Mouse (Mus musculus) forebrain, embryonic 10.5 days (tissue): ENCODE measurements at regions not wholly inside any gene's neighbourhood (a gene's known extent, or its start where the extent isn't known, plus 50 kb on each side); places are given as distances from the start of the nearest gene placed in this dataset.

ENCODE experiments used
- DNase-seq: peaks from one replicate; pipeline ENCODE4 v3.0.0-alpha.2; 2017; ENCODE audit warnings: low spot score; ENCODE audit errors: extremely low spot score
- H3K27ac ChIP-seq: fragments of 300-500 bp; sonication (generic); 2 replicates; pipeline ENCODE4 v1.5.1; 2016; ENCODE audit warnings: mild to moderate bottlenecking
- H3K27me3 ChIP-seq: fragments of 300-500 bp; sonication (generic); 2 replicates; pipeline ENCODE4 v1.6.1; 2016; ENCODE audit warnings: mild to moderate bottlenecking; ENCODE audit not compliant: poor library complexity, severe bottlenecking
- H3K36me3 ChIP-seq: fragments of 300-500 bp; sonication (generic); replicated peaks from 2 replicates; pipeline ENCODE4 v1.6.1; 2016; ENCODE audit warnings: mild to moderate bottlenecking, moderate library complexity
- H3K4me1 ChIP-seq: fragments of 300-500 bp; sonication (generic); 2 replicates; pipeline ENCODE4 v1.6.1; 2016
- H3K4me3 ChIP-seq: fragments of 300-500 bp; sonication (generic); 2 replicates; pipeline ENCODE4 v1.5.1; 2016; ENCODE audit warnings: mild to moderate bottlenecking, moderate library complexity
- H3K9me3 ChIP-seq: fragments of 300-500 bp; sonication (generic); 2 replicates; pipeline ENCODE4 v1.6.1; 2016; ENCODE audit warnings: mild to moderate bottlenecking, moderate library complexity
- WGBS: fragments of 180-500 bp; shearing (Covaris S2); methylation state at CpG from one replicate; pipeline ENCODE4 v1.1.7; 2016; 5-methylcytosine and 5-hydroxymethylcytosine counted together

GRCm38 (mm10) chr8:8562268-8562667 lies 98.8 kb downstream of the Efnb2 start:
- 84% methylated on average over 7 of the region's 7 CpGs for WGBS
- H3K4me1 ChIP-seq: peaks cover 5% of the 10 kb centered on the region; the same call in 1 of the 2 replicates
- H3K27me3 ChIP-seq: peaks cover 28% of the 10 kb centered on the region

GRCm38 (mm10) chr8:8558050-8558449 lies 103.0 kb downstream of the Efnb2 start:
- WGBS: 88% methylated on average over 7 of the region's 7 CpGs
- no peak for DNase-seq
- H3K27me3 ChIP-seq: peaks cover 12% of the 10 kb centered on the region; the same call in 1 of the 2 replicates
- H3K4me3 ChIP-seq: no peak overlapping the region
- no peak overlapping the region for H3K27ac ChIP-seq
- peaks cover under 1% of the 10 kb centered on the region; the same call in 1 of the 2 replicates for H3K4me1 ChIP-seq
- no peaks in the 10 kb centered on the region for H3K36me3 ChIP-seq
- no peaks in the 10 kb centered on the region for H3K9me3 ChIP-seq

More at GRCm38 (mm10) chr8:8562268-8562667, 98.8 kb downstream of the Efnb2 start:
- no peaks in the 10 kb centered on the region for H3K36me3 ChIP-seq
- H3K9me3 ChIP-seq: no peaks in the 10 kb centered on the region
- DNase-seq: no peak
- no peak overlapping the region for H3K4me3 ChIP-seq
- no peak overlapping the region for H3K27ac ChIP-seq

GRCm38 (mm10) chr8:8556152-8556551 lies 104.9 kb downstream of the Efnb2 start:
- 92% methylated on average over 10 of the region's 10 CpGs for WGBS
- 0 out of 2 replicates have a peak, but pooled peaks cover 3% of the 10 kb centered on the region for H3K27me3 ChIP-seq
- no peaks in the 10 kb centered on the region for H3K36me3 ChIP-seq
- H3K4me1 ChIP-seq: no peaks in the 10 kb centered on the region
- no peak overlapping the region for H3K27ac ChIP-seq
- DNase-seq: no peak
- no peak overlapping the region for H3K4me3 ChIP-seq
- no peaks in the 10 kb centered on the region for H3K9me3 ChIP-seq

GRCm38 (mm10) chr8:8554691-8555090 lies 106.4 kb downstream of the Efnb2 start:
- DNase-seq: no peak
- WGBS: 89% methylated on average over 5 of the region's 5 CpGs
- no peak overlapping the region for H3K27ac ChIP-seq
- H3K9me3 ChIP-seq: 0 out of 2 replicates have a peak, but pooled peaks cover 4% of the 10 kb centered on the region
- H3K27me3 ChIP-seq: 0 out of 2 replicates have a peak, but pooled peaks cover 3% of the 10 kb centered on the region
- no peaks in the 10 kb centered on the region for H3K4me1 ChIP-seq
- H3K4me3 ChIP-seq: no peak overlapping the region
- H3K36me3 ChIP-seq: no peaks in the 10 kb centered on the region

GRCm38 (mm10) chr8:8552779-8553178 lies 108.3 kb downstream of the Efnb2 start:
- Histone ChIP-seq H3K4me1 (no peaks in the 10 kb centered on the region), H3K27me3 (no peaks in the 10 kb centered on the region), H3K36me3 (no peaks in the 10 kb centered on the region), H3K4me3 (no peak overlapping the region), H3K9me3 (0 out of 2 replicates have a peak, but pooled peaks cover 4% of the 10 kb centered on the region), H3K27ac (no peak overlapping the region)
- WGBS: 81% methylated on average over 1 of the region's 1 CpGs
- no peak for DNase-seq

- Histone ChIP-seq H3K27ac (no peak overlapping the region), H3K36me3 (no peaks in the 10 kb centered on the region), H3K9me3 (no peaks in the 10 kb centered on the region), H3K4me3 (no peak overlapping the region), H3K4me1 (peaks cover 8% of the 10 kb centered on the region; the same call in 1 of the 2 replicates), H3K27me3 (no peaks in the 10 kb centered on the region; the same call in 1 of the 2 replicates)
- 81% methylated on average over 5 of the region's 5 CpGs for WGBS
- no peak for DNase-seq
These were observed 124.4 kb downstream of the Efnb2 start for GRCm38 (mm10) chr8:8536626-8537025.

- peaks cover 7% of the 10 kb centered on the region for H3K4me1 ChIP-seq
- H3K27ac ChIP-seq: no peak overlapping the region
- DNase-seq: no peak
- no peaks in the 10 kb centered on the region for H3K36me3 ChIP-seq
- no peaks in the 10 kb centered on the region for H3K9me3 ChIP-seq
- no peaks in the 10 kb centered on the region; the same call in 1 of the 2 replicates for H3K27me3 ChIP-seq
- 59% methylated on average over 6 of the region's 6 CpGs for WGBS
- no peak overlapping the region for H3K4me3 ChIP-seq
These were observed 126.3 kb downstream of the Efnb2 start for GRCm38 (mm10) chr8:8534787-8535186.

- no peak for DNase-seq
- H3K27me3 ChIP-seq: no peaks in the 10 kb centered on the region
These were observed 128.1 kb downstream of the Efnb2 start for GRCm38 (mm10) chr8:8532907-8533306.

GRCm38 (mm10) chr8:8530540-8530939 lies 130.5 kb downstream of the Efnb2 start:
- Histone ChIP-seq H3K9me3 (no peaks in the 10 kb centered on the region), H3K36me3 (no peaks in the 10 kb centered on the region), H3K4me3 (no peak overlapping the region), H3K27ac (no peak overlapping the region), H3K27me3 (no peaks in the 10 kb centered on the region), H3K4me1 (peaks cover 6% of the 10 kb centered on the region)
- WGBS: 78% methylated on average over 5 of the region's 5 CpGs
- no peak for DNase-seq

More at GRCm38 (mm10) chr8:8532907-8533306, 128.1 kb downstream of the Efnb2 start:
- H3K27ac ChIP-seq: no peak overlapping the region
- H3K9me3 ChIP-seq: no peaks in the 10 kb centered on the region
- H3K4me1 ChIP-seq: peaks cover 6% of the 10 kb centered on the region
- 83% methylated on average over 5 of the region's 5 CpGs for WGBS
- no peak overlapping the region for H3K4me3 ChIP-seq
- H3K36me3 ChIP-seq: no peaks in the 10 kb centered on the region

- Histone ChIP-seq H3K36me3 (no peaks in the 10 kb centered on the region), H3K27me3 (no peaks in the 10 kb centered on the region), H3K4me3 (no peak overlapping the region), H3K27ac (peak overlapping the region; percentile 53; the same call in 1 of the 2 replicates), H3K9me3 (peaks cover 4% of the 10 kb centered on the region; the same call in 1 of the 2 replicates), H3K4me1 (peaks cover 13% of the 10 kb centered on the region)
- WGBS: 76% methylated on average over 1 of the region's 1 CpGs
- no peak for DNase-seq
These were observed 139.5 kb downstream of the Efnb2 start for GRCm38 (mm10) chr8:8521532-8521931.

GRCm38 (mm10) chr8:8519772-8520191 lies 141.3 kb downstream of the Efnb2 start:
- no peaks in the 10 kb centered on the region for H3K36me3 ChIP-seq
- no peak overlapping the region for H3K27ac ChIP-seq
- H3K9me3 ChIP-seq: peaks cover 4% of the 10 kb centered on the region; the same call in 1 of the 2 replicates
- H3K27me3 ChIP-seq: no peaks in the 10 kb centered on the region
- no peak for DNase-seq
- no peak overlapping the region for H3K4me3 ChIP-seq
- 86% methylated on average over 3 of the region's 3 CpGs for WGBS
- peaks cover 13% of the 10 kb centered on the region for H3K4me1 ChIP-seq

- H3K4me3 ChIP-seq: no peak overlapping the region
- H3K27me3 ChIP-seq: no peaks in the 10 kb centered on the region
- peaks cover 4% of the 10 kb centered on the region; the same call in 1 of the 2 replicates for H3K9me3 ChIP-seq
- WGBS: 73% methylated on average over 2 of the region's 2 CpGs
- no peak overlapping the region for H3K27ac ChIP-seq
- H3K36me3 ChIP-seq: no peaks in the 10 kb centered on the region
- no peak for DNase-seq
- H3K4me1 ChIP-seq: peaks cover 13% of the 10 kb centered on the region
These were observed 143.4 kb downstream of the Efnb2 start for GRCm38 (mm10) chr8:8517599-8517998.

GRCm38 (mm10) chr8:8516272-8516671 lies 144.8 kb downstream of the Efnb2 start:
- H3K36me3 ChIP-seq: no peaks in the 10 kb centered on the region
- 35% methylated on average over 1 of the region's 1 CpGs for WGBS
- H3K27ac ChIP-seq: no peak overlapping the region
- DNase-seq: no peak
- H3K27me3 ChIP-seq: no peaks in the 10 kb centered on the region
- H3K9me3 ChIP-seq: peaks cover 4% of the 10 kb centered on the region; the same call in 1 of the 2 replicates
- H3K4me1 ChIP-seq: peaks cover 3% of the 10 kb centered on the region
- H3K4me3 ChIP-seq: no peak overlapping the region
